Mouse (Mus musculus) kidney, embryonic 14.5 days (tissue): ENCODE measurements around the gene Tmem108. TPM values are rescaled to one million over a fixed set of nuclear protein-coding genes. Genes with fewer than 3 reads are reported as not detected.

ENCODE experiments used
- ATAC-seq: fragments of 200-750 bp; cut with Nextera tagmentation; 2 replicates; pipeline ENCODE4 v1.8.0; 2017; ENCODE audit warnings: moderate number of reproducible peaks, mild to moderate bottlenecking, moderate TSS enrichment, moderate library complexity; ENCODE audit not compliant: low FRiP score, low TSS enrichment
- H3K27ac ChIP-seq: fragments of 300-500 bp; sonication (generic); 2 replicates; pipeline ENCODE4 v1.5.1; 2014; ENCODE audit warnings: low read depth, mild to moderate bottlenecking, low read length, moderate library complexity, mixed read lengths
- H3K27me3 ChIP-seq: fragments of 300-500 bp; sonication (generic); 2 replicates; pipeline ENCODE4 v1.6.1; 2014; ENCODE audit warnings: mild to moderate bottlenecking, low read length; ENCODE audit not compliant: control insufficient read depth, insufficient read depth
- H3K36me3 ChIP-seq: fragments of 300-500 bp; sonication (generic); 2 replicates; pipeline ENCODE4 v1.6.1; 2014; ENCODE audit warnings: low read length, mixed read lengths; ENCODE audit not compliant: control insufficient read depth, insufficient read depth
- H3K4me1 ChIP-seq: fragments of 300-500 bp; sonication (generic); 2 replicates; pipeline ENCODE4 v1.6.1; 2014; ENCODE audit warnings: low read length, mixed read lengths; ENCODE audit not compliant: control insufficient read depth, insufficient read depth
- H3K4me2 ChIP-seq: fragments of 300-500 bp; sonication (generic); replicated peaks from 2 replicates; pipeline ENCODE4 v1.6.1; 2014; ENCODE audit warnings: low read depth, mild to moderate bottlenecking, low read length
- H3K4me3 ChIP-seq: fragments of 300-500 bp; sonication (generic); 2 replicates; pipeline ENCODE4 v1.5.1; 2014; ENCODE audit warnings: mild to moderate bottlenecking, low read length
- H3K9ac ChIP-seq: fragments of 300-500 bp; sonication (generic); 2 replicates; pipeline ENCODE4 v1.6.1; 2014; ENCODE audit warnings: low read depth, mild to moderate bottlenecking, low read length, moderate library complexity
- H3K9me3 ChIP-seq: fragments of 300-500 bp; sonication (generic); 2 replicates; pipeline ENCODE4 v1.6.1; 2016; ENCODE audit warnings: low read length; ENCODE audit not compliant: control insufficient read depth
- WGBS: fragments of 180-500 bp; shearing (Covaris S2); extraction: QIAGEN DNeasy Blood & Tissue Kit; methylation state at CpG from one replicate; pipeline ENCODE4 v1.1.7; 2014; 5-methylcytosine and 5-hydroxymethylcytosine counted together
- polyA plus RNA-seq: library from polyadenylated mRNA; unstranded; fragments of >200 nt; fragmentation: Nextera tagmentation; extraction: Ambion mirVana; gene quantifications from 2 replicates; pipeline ENCODE4 v1.2.1, GENCODE M21; 2014

The Tmem108 gene
- polyA plus RNA-seq, 1 experiment from 2014 or later = 10.8 TPM

GRCm38 (mm10) chr9:103760356-103760755, 1.3 kb downstream of the Tmem108 start:
- 27% methylated on average over 8 of the region's 8 CpGs for WGBS
- H3K27me3 ChIP-seq = peaks cover 11% of the 10 kb centered on the region
- no peaks in the 10 kb centered on the region; the same call in 1 of the 2 replicates for H3K4me1 ChIP-seq
- ATAC-seq = no peak
- no peaks in the 10 kb centered on the region for H3K36me3 ChIP-seq
- no peak overlapping the region for H3K27ac ChIP-seq
- no peaks in the 10 kb centered on the region for H3K9me3 ChIP-seq
- H3K9ac ChIP-seq = no peak overlapping the region
- peak overlapping the region; percentile 69; the same call in 1 of the 2 replicates for H3K4me3 ChIP-seq
- no peak overlapping the region; the same call in 1 of the 2 replicates for H3K4me2 ChIP-seq

GRCm38 (mm10) chr9:103759829-103760228, 1.8 kb downstream of the Tmem108 start:
- Histone ChIP-seq H3K4me1 (no peaks in the 10 kb centered on the region; the same call in 1 of the 2 replicates), H3K27me3 (peaks cover 11% of the 10 kb centered on the region), H3K4me3 (no peak overlapping the region), H3K27ac (no peak overlapping the region), H3K9me3 (no peaks in the 10 kb centered on the region), H3K9ac (no peak overlapping the region), H3K4me2 (no peak overlapping the region), H3K36me3 (no peaks in the 10 kb centered on the region)
- ATAC-seq = no peak
- 58% methylated on average over 9 of the region's 9 CpGs for WGBS

- Histone ChIP-seq H3K36me3 (no peaks in the 10 kb centered on the region), H3K4me3 (no peak overlapping the region), H3K9me3 (no peaks in the 10 kb centered on the region), H3K4me2 (no peak overlapping the region), H3K27ac (no peak overlapping the region), H3K9ac (no peak overlapping the region), H3K27me3 (peaks cover 11% of the 10 kb centered on the region), H3K4me1 (no peaks in the 10 kb centered on the region; the same call in 1 of the 2 replicates)
- WGBS = 27% methylated on average over 20 of the region's 20 CpGs
- ATAC-seq = 0 out of 2 replicates have a peak, but pooled peaks have one; percentile 10
Measured at GRCm38 (mm10) chr9:103758930-103759695, 2.5 kb downstream of the Tmem108 start.

- H3K9me3 ChIP-seq = no peaks in the 10 kb centered on the region
- no peak overlapping the region for H3K27ac ChIP-seq
- 83% methylated on average over 7 of the region's 7 CpGs for WGBS
- no peaks in the 10 kb centered on the region for H3K36me3 ChIP-seq
- H3K4me2 ChIP-seq = no peak overlapping the region
- no peak overlapping the region for H3K9ac ChIP-seq
- ATAC-seq = no peak
- H3K4me3 ChIP-seq = no peak overlapping the region
- peaks cover 11% of the 10 kb centered on the region for H3K27me3 ChIP-seq
- H3K4me1 ChIP-seq = no peaks in the 10 kb centered on the region; the same call in 1 of the 2 replicates
Measured at GRCm38 (mm10) chr9:103758246-103758645, 3.4 kb downstream of the Tmem108 start.

GRCm38 (mm10) chr9:103752618-103753017, 9.0 kb downstream of the Tmem108 start:
- H3K36me3 ChIP-seq = no peaks in the 10 kb centered on the region
- WGBS = 91% methylated on average over 10 of the region's 10 CpGs
- ATAC-seq = no peak

GRCm38 (mm10) chr9:103751568-103751967, 10.1 kb downstream of the Tmem108 start:
- H3K9me3 ChIP-seq = no peaks in the 10 kb centered on the region
- no peak overlapping the region for H3K27ac ChIP-seq
- no peak overlapping the region for H3K4me3 ChIP-seq
- no peak overlapping the region for H3K4me2 ChIP-seq
- no peak for ATAC-seq
- no peaks in the 10 kb centered on the region for H3K27me3 ChIP-seq
- WGBS = 67% methylated on average over 9 of the region's 9 CpGs
- no peak overlapping the region for H3K9ac ChIP-seq
- no peaks in the 10 kb centered on the region for H3K36me3 ChIP-seq
- no peaks in the 10 kb centered on the region for H3K4me1 ChIP-seq

More at GRCm38 (mm10) chr9:103752618-103753017, 9.0 kb downstream of the Tmem108 start:
- Histone ChIP-seq H3K4me1 (no peaks in the 10 kb centered on the region), H3K4me2 (no peak overlapping the region), H3K27me3 (no peaks in the 10 kb centered on the region), H3K4me3 (no peak overlapping the region), H3K27ac (no peak overlapping the region), H3K9ac (no peak overlapping the region), H3K9me3 (no peaks in the 10 kb centered on the region)

- Histone ChIP-seq H3K27me3 (no peaks in the 10 kb centered on the region), H3K36me3 (no peaks in the 10 kb centered on the region), H3K9me3 (no peaks in the 10 kb centered on the region), H3K4me2 (no peak overlapping the region), H3K9ac (no peak overlapping the region), H3K4me3 (no peak overlapping the region), H3K4me1 (no peaks in the 10 kb centered on the region), H3K27ac (no peak overlapping the region)
- WGBS = 83% methylated on average over 9 of the region's 9 CpGs
- ATAC-seq = no peak
Measured at GRCm38 (mm10) chr9:103750491-103750890, 11.1 kb downstream of the Tmem108 start.

- no peak overlapping the region for H3K4me2 ChIP-seq
- H3K9me3 ChIP-seq = no peaks in the 10 kb centered on the region
- H3K27me3 ChIP-seq = no peaks in the 10 kb centered on the region
- no peaks in the 10 kb centered on the region for H3K36me3 ChIP-seq
- no peak overlapping the region for H3K4me3 ChIP-seq
- ATAC-seq = no peak
- WGBS = 93% methylated on average over 5 of the region's 5 CpGs
- no peak overlapping the region for H3K9ac ChIP-seq
- H3K27ac ChIP-seq = no peak overlapping the region
- H3K4me1 ChIP-seq = no peaks in the 10 kb centered on the region
Measured at GRCm38 (mm10) chr9:103746598-103746997, 15.0 kb downstream of the Tmem108 start.

- Histone ChIP-seq H3K27ac (no peak overlapping the region), H3K4me3 (no peak overlapping the region), H3K9me3 (0 out of 2 replicates have a peak, but pooled peaks cover 2% of the 10 kb centered on the region), H3K4me1 (no peaks in the 10 kb centered on the region), H3K27me3 (no peaks in the 10 kb centered on the region), H3K4me2 (no peak overlapping the region), H3K36me3 (no peaks in the 10 kb centered on the region), H3K9ac (no peak overlapping the region)
- 72% methylated on average over 12 of the region's 12 CpGs for WGBS
- ATAC-seq = no peak
Measured at GRCm38 (mm10) chr9:103740145-103740544, 21.5 kb downstream of the Tmem108 start.
